Mouse (Mus musculus): Measurements from ENCODE around the gene Ccdc57. TPM values are rescaled to one million over a fixed set of nuclear protein-coding genes. Genes with fewer than 3 reads are reported as not detected.

Gene Ccdc57
- polyA plus RNA-seq, 1 experiment from 2014 or later, result 4.9 TPM

GRCm38 (mm10) chr11:120962909-120963308, 30.2 kb upstream of the Ccdc57 start:
- H3K36me3 ChIP-seq, result peaks cover 98% of the 10 kb centered on the region
- no peak overlapping the region for H3K27ac ChIP-seq (ENCODE audit: poor library complexity, severe bottlenecking)
- 85% methylated on average over 7 of the region's 7 CpGs for WGBS
- H3K9ac ChIP-seq, result no peak overlapping the region
- H3K4me2 ChIP-seq, result no peak overlapping the region
- no peak for ATAC-seq (ENCODE audit: insufficient number of reproducible peaks, low FRiP score)
- H3K4me3 ChIP-seq, result no peak overlapping the region
- H3K4me1 ChIP-seq (replicated peaks), result peaks cover 68% of the 10 kb centered on the region
- H3K27me3 ChIP-seq (replicated peaks), result no peaks in the 10 kb centered on the region
- H3K9me3 ChIP-seq (replicated peaks), result no peaks in the 10 kb centered on the region

- H3K4me2 ChIP-seq, result no peak overlapping the region
- peaks cover 98% of the 10 kb centered on the region for H3K36me3 ChIP-seq
- H3K27ac ChIP-seq (ENCODE audit: poor library complexity, severe bottlenecking), result no peak overlapping the region
- H3K4me1 ChIP-seq (replicated peaks), result peaks cover 75% of the 10 kb centered on the region
- ATAC-seq (ENCODE audit: insufficient number of reproducible peaks, low FRiP score), result no peak
- H3K4me3 ChIP-seq, result no peak overlapping the region
- H3K9me3 ChIP-seq (replicated peaks), result no peaks in the 10 kb centered on the region
- H3K27me3 ChIP-seq (replicated peaks), result no peaks in the 10 kb centered on the region
- 84% methylated on average over 13 of the region's 13 CpGs for WGBS
- no peak overlapping the region for H3K9ac ChIP-seq
These were observed 29.5 kb upstream of the Ccdc57 start for GRCm38 (mm10) chr11:120962050-120962771.

GRCm38 (mm10) chr11:120961594-120961993, 28.9 kb upstream of the Ccdc57 start:
- Histone ChIP-seq H3K4me1 (replicated peaks) (peaks cover 76% of the 10 kb centered on the region), H3K27me3 (replicated peaks) (no peaks in the 10 kb centered on the region), H3K9me3 (replicated peaks) (no peaks in the 10 kb centered on the region), H3K36me3 (peaks cover 98% of the 10 kb centered on the region), H3K9ac (no peak overlapping the region), H3K4me3 (no peak overlapping the region), H3K4me2 (no peak overlapping the region), H3K27ac (ENCODE audit: poor library complexity, severe bottlenecking) (no peak overlapping the region)
- 83% methylated on average over 7 of the region's 7 CpGs for WGBS
- ATAC-seq (ENCODE audit: insufficient number of reproducible peaks, low FRiP score), result no peak

GRCm38 (mm10) chr11:120960248-120960647, 27.6 kb upstream of the Ccdc57 start:
- H3K9ac ChIP-seq, result no peak overlapping the region
- peaks cover 98% of the 10 kb centered on the region for H3K36me3 ChIP-seq
- no peaks in the 10 kb centered on the region for H3K9me3 ChIP-seq (replicated peaks)
- no peak for ATAC-seq (ENCODE audit: insufficient number of reproducible peaks, low FRiP score)
- WGBS, result 68% methylated on average over 1 of the region's 1 CpGs
- no peak overlapping the region for H3K4me2 ChIP-seq
- H3K27me3 ChIP-seq (replicated peaks), result no peaks in the 10 kb centered on the region
- peaks cover 70% of the 10 kb centered on the region for H3K4me1 ChIP-seq (replicated peaks)
- H3K27ac ChIP-seq (ENCODE audit: poor library complexity, severe bottlenecking), result peak overlapping the region; percentile 17
- H3K4me3 ChIP-seq, result no peak overlapping the region

- no peak overlapping the region for H3K9ac ChIP-seq
These were observed 26.9 kb upstream of the Ccdc57 start for GRCm38 (mm10) chr11:120959564-120959963.

GRCm38 (mm10) chr11:120959066-120959465, 26.4 kb upstream of the Ccdc57 start:
- Histone ChIP-seq H3K9me3 (replicated peaks) (no peaks in the 10 kb centered on the region), H3K27me3 (replicated peaks) (no peaks in the 10 kb centered on the region), H3K4me2 (no peak overlapping the region), H3K36me3 (peaks cover 98% of the 10 kb centered on the region), H3K9ac (0 out of 2 replicates have a peak overlapping the region, but pooled peaks have one; percentile 3), H3K4me1 (replicated peaks) (peaks cover 70% of the 10 kb centered on the region), H3K27ac (ENCODE audit: poor library complexity, severe bottlenecking) (peak overlapping the region; percentile 69; the same call in 1 of the 2 replicates), H3K4me3 (no peak overlapping the region)
- no peak for ATAC-seq (ENCODE audit: insufficient number of reproducible peaks, low FRiP score)
- WGBS, result 83% methylated on average over 18 of the region's 18 CpGs

More at GRCm38 (mm10) chr11:120959564-120959963, 26.9 kb upstream of the Ccdc57 start:
- Histone ChIP-seq H3K4me1 (replicated peaks) (peaks cover 70% of the 10 kb centered on the region), H3K9me3 (replicated peaks) (no peaks in the 10 kb centered on the region), H3K27ac (ENCODE audit: poor library complexity, severe bottlenecking) (peak overlapping the region; percentile 17; the same call in 1 of the 2 replicates), H3K36me3 (peaks cover 98% of the 10 kb centered on the region), H3K27me3 (replicated peaks) (no peaks in the 10 kb centered on the region), H3K4me2 (no peak overlapping the region), H3K4me3 (no peak overlapping the region)
- ATAC-seq (ENCODE audit: insufficient number of reproducible peaks, low FRiP score), result no peak
- 52% methylated on average over 3 of the region's 3 CpGs for WGBS

GRCm38 (mm10) chr11:120957731-120958257, 25.1 kb upstream of the Ccdc57 start:
- H3K27ac ChIP-seq (ENCODE audit: poor library complexity, severe bottlenecking), result 0 out of 2 replicates have a peak overlapping the region, but pooled peaks have one; percentile 6
- H3K36me3 ChIP-seq, result peaks cover 91% of the 10 kb centered on the region
- 64% methylated on average over 15 of the region's 15 CpGs for WGBS
- peaks cover 69% of the 10 kb centered on the region for H3K4me1 ChIP-seq (replicated peaks)
- ATAC-seq (ENCODE audit: insufficient number of reproducible peaks, low FRiP score), result no peak
- H3K27me3 ChIP-seq (replicated peaks), result no peaks in the 10 kb centered on the region
- no peak overlapping the region for H3K4me3 ChIP-seq
- H3K9ac ChIP-seq, result peak overlapping the region; percentile 2; the same call in 1 of the 2 replicates
- no peak overlapping the region for H3K4me2 ChIP-seq
- no peaks in the 10 kb centered on the region for H3K9me3 ChIP-seq (replicated peaks)

GRCm38 (mm10) chr11:120957052-120957451, 24.4 kb upstream of the Ccdc57 start:
- 45% methylated on average over 8 of the region's 8 CpGs for WGBS
- H3K9ac ChIP-seq, result no peak overlapping the region
- no peak overlapping the region for H3K4me3 ChIP-seq
- H3K36me3 ChIP-seq, result peaks cover 83% of the 10 kb centered on the region
- no peaks in the 10 kb centered on the region for H3K27me3 ChIP-seq (replicated peaks)
- 0 out of 2 replicates have a peak, but pooled peaks have one; percentile 3 for ATAC-seq (ENCODE audit: insufficient number of reproducible peaks, low FRiP score)
- H3K27ac ChIP-seq (ENCODE audit: poor library complexity, severe bottlenecking), result peak overlapping the region; percentile 49; the same call in 1 of the 2 replicates
- H3K4me2 ChIP-seq, result no peak overlapping the region
- no peaks in the 10 kb centered on the region for H3K9me3 ChIP-seq (replicated peaks)
- H3K4me1 ChIP-seq (replicated peaks), result peaks cover 75% of the 10 kb centered on the region

- 91% methylated on average over 8 of the region's 8 CpGs for WGBS
- no peak overlapping the region for H3K4me2 ChIP-seq
- no peak overlapping the region for H3K4me3 ChIP-seq
- H3K36me3 ChIP-seq, result peaks cover 70% of the 10 kb centered on the region
- ATAC-seq (ENCODE audit: insufficient number of reproducible peaks, low FRiP score), result no peak
- H3K4me1 ChIP-seq (replicated peaks), result peaks cover 89% of the 10 kb centered on the region
- H3K27ac ChIP-seq (ENCODE audit: poor library complexity, severe bottlenecking), result no peak overlapping the region
- no peaks in the 10 kb centered on the region for H3K9me3 ChIP-seq (replicated peaks)
- no peak overlapping the region for H3K9ac ChIP-seq
- no peaks in the 10 kb centered on the region for H3K27me3 ChIP-seq (replicated peaks)
These were observed 23.0 kb upstream of the Ccdc57 start for GRCm38 (mm10) chr11:120955701-120956100.

GRCm38 (mm10) chr11:120954936-120955335, 22.3 kb upstream of the Ccdc57 start:
- H3K36me3 ChIP-seq, result peaks cover 63% of the 10 kb centered on the region
- H3K4me1 ChIP-seq (replicated peaks), result peaks cover 91% of the 10 kb centered on the region
- WGBS, result 78% methylated on average over 5 of the region's 5 CpGs
- H3K4me3 ChIP-seq, result no peak overlapping the region
- H3K27me3 ChIP-seq (replicated peaks), result no peaks in the 10 kb centered on the region
- no peak overlapping the region for H3K27ac ChIP-seq (ENCODE audit: poor library complexity, severe bottlenecking)
- no peak overlapping the region for H3K4me2 ChIP-seq
- no peak for ATAC-seq (ENCODE audit: insufficient number of reproducible peaks, low FRiP score)
- H3K9me3 ChIP-seq (replicated peaks), result no peaks in the 10 kb centered on the region
- H3K9ac ChIP-seq, result no peak overlapping the region
